Mouse (Mus musculus): ENCODE measurements around the gene Txlnb.

DNA sequence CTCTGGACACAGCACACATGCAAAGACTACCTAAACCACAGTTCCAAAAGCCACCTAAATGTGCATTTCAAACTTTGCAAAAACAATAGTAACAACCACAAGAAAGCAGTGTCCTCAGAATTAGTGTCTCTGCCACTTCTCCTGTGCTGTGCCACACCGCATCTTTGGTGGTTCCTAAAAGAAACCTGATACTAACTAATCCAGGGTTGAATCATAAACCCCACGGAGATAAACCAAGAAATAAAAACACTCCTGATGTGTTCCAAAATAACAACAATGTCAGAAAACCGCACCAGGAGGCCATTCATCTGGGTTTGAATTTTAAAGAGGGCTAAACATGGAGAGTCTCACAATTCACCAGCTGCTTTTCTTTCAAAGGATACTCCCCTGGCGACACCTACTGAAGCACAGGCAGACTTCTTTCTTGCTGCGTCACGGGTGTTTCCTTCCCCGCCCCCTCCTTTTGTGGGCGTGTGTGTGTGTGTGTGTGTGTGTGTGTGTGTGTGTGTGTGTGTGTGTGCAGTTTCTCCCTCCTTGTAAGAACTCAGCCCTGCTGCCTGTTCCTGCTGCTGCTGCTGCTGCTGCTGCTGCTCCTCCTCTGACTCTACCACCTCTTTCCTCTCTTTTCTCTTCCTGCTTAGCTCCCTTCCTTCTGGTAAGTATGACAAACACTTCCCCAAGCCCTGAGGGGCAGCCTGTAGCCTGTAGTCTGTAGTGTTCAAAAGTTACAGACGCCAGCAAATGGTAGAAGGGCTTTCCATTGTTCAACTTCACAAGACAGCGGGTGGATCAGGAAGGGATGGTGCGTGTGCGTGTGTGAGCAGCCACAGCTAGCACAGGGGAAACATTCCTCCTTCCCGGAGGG lies at the start of gene Txlnb:
- no peak for TF ChIP-seq CTCF (IDR thresholded peaks at IDR 0.05; ENCODE audit: control insufficient read depth, insufficient read depth, low read length)
- no peak for TF ChIP-seq POLR2A (IDR thresholded peaks at IDR 0.05; ENCODE audit: borderline replicate concordance, control insufficient read depth, low read depth, low read length)
